Mouse (Mus musculus) embryonic fibroblast, embryonic 13.5 days (primary cell): ENCODE measurements around the gene Dcaf11.

Source experiments
- CTCF ChIP-seq: IDR thresholded peaks from 2 replicates; pipeline ENCODE4 v1.5.1; 2011; ENCODE audit warnings: mild to moderate bottlenecking, control low read depth, low read length, moderate library complexity, borderline replicate concordance; ENCODE audit not compliant: insufficient read depth
- POLR2A ChIP-seq: IDR thresholded peaks from 2 replicates; pipeline ENCODE4 v1.6.1; 2011; ENCODE audit warnings: low read depth, mild to moderate bottlenecking, control low read depth, low read length, moderate library complexity

DNA sequence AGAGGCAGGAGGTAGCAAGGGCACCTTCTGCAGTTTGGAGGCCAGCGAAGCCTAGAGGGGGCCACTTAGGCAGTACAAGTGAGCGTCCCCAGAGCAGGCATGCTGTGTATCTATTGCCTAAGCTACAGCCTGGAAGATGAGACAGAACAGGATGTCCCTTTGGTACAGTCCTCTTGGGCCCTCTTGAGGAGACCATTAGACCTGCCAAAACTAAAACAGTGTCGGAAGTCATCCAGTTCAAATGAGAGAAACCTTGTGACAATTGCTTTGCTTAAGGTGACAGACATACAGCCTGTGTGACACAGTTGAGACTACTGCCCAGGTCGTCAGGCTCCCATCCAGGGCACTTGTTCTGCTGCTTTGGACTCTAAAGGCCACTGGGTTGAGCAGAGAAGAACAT, 40.2 kb upstream of the Dcaf11 start:
- TF ChIP-seq POLR2A (no peak), CTCF (no peak)
